Mouse (Mus musculus) liver, adult 2 months (tissue): ENCODE data around the gene Pkdcc.

Experiments
- CTCF ChIP-seq: fragments of 200-500 bp; IDR thresholded peaks from 2 replicates; pipeline ENCODE4 v1.5.1; 2011; ENCODE audit warnings: low read depth, low read length, control low read depth
- POLR2A ChIP-seq: fragments of 200-500 bp; IDR thresholded peaks from 2 replicates; pipeline ENCODE4 v1.6.1; 2011; ENCODE audit warnings: low read length, control low read depth; ENCODE audit not compliant: insufficient read depth; ENCODE audit errors: extremely low read depth

- no peak for TF ChIP-seq CTCF
- no peak for TF ChIP-seq POLR2A
These were observed 6.8 kb downstream of the Pkdcc start for GRCm38 (mm10) chr17:83221611-83222500.
